Mouse (Mus musculus): ENCODE results near the gene Sgtb.

Sgtb gene

DNA sequence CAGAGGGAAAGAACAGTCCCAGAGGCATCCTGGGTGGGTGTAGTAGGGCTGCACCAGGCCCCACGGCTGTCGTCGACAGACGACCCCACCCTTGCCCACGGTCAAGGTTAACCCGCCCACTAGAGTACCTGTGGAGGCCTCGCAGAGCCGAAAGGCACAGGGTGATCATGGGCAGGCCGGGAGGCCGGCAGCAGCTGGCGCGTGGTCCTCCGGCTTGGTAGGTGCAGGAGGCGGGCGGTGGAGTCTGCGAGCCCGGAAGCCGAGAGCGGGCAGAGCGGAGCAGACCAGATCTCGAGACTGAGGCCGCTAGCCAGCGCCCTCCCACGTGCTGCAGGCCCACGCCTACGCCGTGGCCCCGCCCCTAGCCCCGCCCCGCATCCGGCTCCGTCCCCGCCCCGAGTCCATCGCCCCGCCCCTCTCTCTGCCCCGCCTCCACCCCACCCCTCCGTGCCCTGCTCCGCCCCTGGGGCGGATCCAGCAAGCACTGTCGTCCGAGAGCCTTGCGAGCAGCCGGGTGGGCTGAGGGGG is at the start of gene Sgtb, which contains the start of gene Nln:
Sgtb (plus strand) TSS at position 454 of the 528 bp plus-strand sequence.
Nln (minus strand) TSS at position 327 of the 528 bp plus-strand sequence.
- peak; percentile 92 for DNase-seq

DNA sequence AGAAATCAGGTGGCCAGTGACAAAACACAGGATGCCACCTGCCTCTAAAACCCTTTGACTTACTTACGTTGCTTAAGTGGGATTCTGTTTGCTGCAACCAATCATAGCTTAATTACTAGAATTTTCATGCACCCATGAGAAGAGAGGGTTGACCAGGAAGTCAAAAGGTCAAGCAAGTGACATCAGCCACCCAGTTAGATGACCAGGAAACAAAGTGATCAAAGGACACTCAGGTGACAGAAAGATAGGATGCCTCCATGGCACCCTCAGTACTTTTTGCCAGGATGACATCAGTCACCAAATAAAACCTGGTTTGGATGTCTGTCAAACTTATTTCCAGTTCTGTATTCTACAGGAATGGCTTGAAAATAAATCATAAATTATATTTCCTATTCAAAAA is 49.3 kb upstream of the Sgtb start:
- DNase-seq, result no peak

DNA sequence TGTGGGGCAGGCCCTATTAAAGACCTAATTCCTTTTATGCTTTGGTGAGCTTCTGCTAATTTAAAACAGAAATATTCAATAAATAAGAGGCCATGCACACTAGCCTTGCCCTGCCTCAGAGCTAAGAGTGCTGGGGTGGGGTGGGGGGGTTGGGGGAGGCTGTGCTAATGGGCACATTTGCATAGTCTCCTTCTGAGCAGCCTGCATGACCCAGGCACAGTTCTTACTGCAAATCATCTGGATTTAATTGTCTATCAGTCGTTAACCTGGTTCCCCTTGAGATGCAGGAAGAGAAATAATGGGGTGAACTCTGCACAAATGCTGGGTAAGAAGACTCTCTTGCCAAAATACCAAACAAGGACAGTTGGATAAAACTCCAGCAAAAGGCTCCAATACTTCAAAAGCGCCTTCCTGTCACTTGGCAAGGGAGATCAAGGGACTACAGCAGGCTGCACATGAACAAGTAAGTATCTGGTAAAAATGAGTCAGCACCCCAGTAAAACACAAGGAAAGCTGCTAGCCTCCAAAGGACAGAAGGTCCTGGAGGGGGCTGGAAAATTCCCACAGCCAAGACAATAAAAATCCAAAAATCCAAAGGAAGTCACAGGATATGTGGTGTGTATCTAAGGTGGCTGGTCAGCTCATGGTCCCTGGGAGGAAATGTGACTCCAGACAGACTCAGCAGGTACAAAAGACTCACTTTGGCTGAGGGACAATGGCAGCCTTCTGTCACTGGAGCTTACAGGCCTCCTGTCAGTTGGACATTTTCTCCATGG is 47.4 kb upstream of the Sgtb start:
- DNase-seq, result no peak

DNA sequence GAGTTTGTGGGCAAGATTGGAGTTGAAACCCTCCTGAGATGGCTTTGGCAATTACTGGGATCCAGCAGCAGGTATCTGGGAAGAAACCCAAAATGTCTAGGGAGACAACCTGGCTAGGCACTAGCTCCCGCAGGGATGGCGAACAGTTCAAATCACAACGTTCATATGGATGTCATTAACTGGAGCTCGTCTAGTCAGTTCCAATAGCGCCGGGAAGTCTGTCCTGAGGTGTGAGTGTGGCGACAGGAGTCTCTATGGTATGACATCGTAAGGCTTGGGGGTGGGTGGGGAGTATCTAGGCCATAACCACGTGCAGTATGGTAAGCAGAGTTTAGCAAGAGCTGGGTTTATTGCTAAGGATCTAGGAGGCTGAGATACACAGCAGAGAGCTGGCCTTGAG is 46.5 kb upstream of the Sgtb start:
- DNase-seq, result no peak

DNA sequence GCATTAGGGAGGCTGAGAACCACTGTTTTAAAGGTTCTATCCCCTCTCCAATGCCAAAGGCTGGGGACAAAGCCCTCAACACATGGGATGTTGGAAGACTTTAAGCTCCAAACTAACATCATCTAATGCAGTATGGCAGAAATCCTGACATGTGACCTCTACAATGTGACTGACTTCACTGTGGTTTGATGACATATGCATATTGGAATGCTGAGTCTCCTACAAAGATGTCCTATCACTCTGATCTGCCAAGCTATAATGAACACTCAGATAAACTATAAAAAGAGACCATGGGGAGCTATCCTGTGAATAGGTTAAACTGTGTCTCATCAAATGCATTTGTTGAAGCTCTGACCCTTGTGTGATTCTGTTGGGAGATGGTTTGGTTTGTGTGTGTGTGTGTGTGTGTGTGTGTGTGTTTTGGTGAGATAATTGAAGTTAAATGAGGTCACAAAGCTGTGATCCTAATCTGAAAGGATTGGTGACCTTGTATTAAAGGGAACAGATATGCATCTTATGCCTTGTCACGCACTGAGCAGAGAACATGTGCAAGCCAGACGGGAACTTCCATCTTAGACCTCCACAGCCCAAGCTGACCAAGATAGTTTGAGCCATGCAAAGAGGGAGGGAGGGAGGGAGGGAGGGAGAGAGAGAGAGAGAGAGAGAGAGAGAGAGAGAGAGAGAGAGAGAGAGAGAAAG is 43.7 kb upstream of the Sgtb start:
- DNase-seq, result no peak

GRCm38 (mm10) chr13:104069216-104069615 is 40.3 kb upstream of the Sgtb start:
- no peak for DNase-seq

DNA sequence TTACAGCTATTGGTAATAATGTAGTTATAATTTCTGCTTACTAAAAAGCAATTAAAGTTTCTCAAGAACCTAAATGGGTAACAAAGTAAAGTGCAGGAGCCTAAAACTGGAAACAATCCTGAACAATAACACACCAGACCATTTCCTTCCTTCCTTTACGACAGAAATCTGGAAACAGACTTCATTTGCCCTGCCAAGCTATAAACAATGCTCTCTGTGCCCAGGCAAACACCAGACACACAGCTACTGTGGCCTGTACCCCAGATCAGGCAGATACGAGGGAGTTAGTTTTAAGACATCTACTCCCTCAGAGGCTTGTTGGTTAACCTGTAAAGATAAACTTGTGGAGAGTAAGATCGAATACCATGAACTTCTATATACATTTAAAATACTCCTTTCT is 38.8 kb upstream of the Sgtb start:
- no peak for DNase-seq

- DNase-seq, result no peak
These were observed 37.2 kb upstream of the Sgtb start for GRCm38 (mm10) chr13:104072351-104072750.

DNA sequence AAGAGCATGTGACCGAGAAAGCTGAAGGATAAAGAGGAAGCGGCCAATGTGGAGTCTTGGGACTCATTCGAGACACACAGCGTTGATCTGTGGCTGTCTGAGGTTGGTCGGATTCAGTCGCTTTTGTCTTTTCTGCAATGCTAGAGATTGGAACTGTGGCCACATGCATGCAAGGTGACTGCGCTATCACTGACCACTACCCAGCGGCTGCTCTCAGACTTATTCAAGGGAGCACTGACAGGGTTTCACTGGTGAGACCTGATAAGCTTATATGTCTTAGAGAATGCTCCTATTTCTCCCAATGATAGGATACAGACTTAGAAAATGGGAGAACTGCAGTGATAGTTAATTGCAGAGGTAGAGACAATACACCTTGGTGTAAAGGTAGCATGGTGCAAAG is 35.3 kb upstream of the Sgtb start:
- DNase-seq, result no peak

GRCm38 (mm10) chr13:104074731-104075130 is 34.8 kb upstream of the Sgtb start:
- peak; percentile 9 for DNase-seq

GRCm38 (mm10) chr13:104076993-104077392 is 32.5 kb upstream of the Sgtb start:
- no peak for DNase-seq

GRCm38 (mm10) chr13:104082504-104082903 is 27.0 kb upstream of the Sgtb start:
- DNase-seq, result no peak

GRCm38 (mm10) chr13:104084600-104084999 is 24.9 kb upstream of the Sgtb start:
- DNase-seq, result no peak

DNA sequence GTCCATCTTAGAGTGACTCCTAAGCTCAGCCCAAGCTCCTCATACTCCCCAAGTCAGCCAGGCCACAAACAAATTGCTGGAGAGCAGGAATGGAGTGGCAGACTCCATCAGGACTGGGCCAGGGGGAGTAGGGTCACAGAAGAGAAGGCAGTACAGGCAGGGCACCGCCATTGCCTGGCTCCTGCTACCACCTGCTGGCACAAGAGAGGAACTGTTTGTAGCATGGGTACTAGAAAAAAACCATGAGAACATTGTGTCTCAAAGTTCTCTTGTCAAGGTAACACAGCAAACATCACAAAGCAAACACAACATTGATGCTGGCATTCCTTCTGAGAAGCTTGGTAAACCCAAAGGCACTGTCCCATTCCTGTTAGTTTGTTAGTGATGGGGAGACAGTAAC is 20.2 kb upstream of the Sgtb start:
- peak; percentile 38 for DNase-seq

DNA sequence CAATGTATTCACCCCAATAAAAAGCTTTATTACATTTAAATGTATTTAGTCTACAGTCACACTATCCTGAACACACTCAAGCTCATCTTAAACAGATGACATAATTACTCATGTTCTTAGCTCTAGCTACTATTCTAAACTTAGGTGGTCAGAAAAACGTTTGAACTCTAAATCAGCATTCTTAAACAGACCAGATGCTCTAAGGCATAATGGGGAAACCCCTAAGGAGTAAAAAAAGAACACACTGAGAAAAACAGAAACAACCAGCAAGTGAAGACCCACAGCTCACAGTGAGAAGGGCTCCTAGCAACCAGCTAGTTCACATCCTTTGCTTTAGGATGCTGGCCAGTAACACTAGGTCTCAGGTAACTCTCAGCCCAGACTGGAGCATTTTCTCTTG is 17.8 kb upstream of the Sgtb start:
- no peak for DNase-seq

DNA sequence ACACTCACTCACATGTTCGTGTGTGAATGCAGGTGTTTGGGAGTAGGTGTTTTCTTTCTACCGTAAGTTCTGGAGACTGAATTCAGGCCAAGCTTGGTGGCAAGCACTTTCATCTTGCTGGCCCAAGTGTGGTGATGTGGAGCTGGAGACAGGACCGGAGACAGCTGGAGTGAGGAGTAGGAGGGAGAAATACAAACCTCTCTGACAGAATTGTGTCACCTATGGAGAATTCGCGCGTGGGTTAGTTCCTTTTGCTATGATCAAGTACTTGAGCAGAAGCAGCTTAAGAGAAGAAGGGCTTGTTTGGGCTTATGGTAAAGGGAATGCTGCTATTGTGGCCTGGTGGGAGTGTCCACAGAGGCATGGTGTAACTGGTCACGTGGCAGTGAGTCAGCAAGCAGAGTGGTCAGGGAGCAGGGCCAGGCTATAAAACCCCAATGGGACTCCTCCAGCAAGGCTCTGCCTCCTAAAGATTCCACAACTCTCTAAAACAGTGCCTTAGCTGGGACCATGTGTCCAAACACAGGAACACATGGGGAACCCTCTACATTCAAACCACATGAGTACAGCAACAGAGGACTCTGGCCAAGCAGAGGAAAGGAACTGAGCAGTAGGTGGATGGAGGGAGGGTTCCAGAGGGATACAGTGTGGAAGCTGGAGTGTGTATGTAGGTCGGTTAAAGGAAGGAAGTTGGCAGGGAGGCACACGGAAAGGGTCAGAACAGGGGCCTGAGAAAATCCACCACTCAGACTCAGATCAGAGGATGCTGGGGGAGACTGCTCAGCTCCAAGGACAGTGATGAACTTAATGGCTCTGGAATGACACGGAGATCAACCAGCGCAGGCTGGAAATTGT is 14.8 kb upstream of the Sgtb start:
- peak; percentile 23 for DNase-seq

DNA sequence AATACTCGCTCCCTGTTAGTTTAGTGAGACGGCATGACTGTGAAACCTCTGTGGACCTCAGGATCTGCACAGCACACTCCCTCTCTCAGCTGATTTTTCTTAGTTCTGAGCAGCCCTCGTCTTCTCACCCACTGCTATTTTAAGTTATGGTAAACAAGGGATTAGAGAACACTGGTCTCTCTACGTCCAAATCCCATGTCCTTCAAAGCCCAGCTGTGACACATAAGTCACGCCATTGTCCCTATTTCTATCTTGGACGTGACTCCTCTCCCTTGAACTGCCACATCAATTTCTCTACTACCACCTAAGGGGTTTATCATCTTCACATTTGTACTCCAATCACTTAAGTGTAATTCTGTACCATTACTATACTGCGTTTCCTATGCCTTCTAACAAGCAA is 13.6 kb upstream of the Sgtb start:
- DNase-seq, result no peak

DNA sequence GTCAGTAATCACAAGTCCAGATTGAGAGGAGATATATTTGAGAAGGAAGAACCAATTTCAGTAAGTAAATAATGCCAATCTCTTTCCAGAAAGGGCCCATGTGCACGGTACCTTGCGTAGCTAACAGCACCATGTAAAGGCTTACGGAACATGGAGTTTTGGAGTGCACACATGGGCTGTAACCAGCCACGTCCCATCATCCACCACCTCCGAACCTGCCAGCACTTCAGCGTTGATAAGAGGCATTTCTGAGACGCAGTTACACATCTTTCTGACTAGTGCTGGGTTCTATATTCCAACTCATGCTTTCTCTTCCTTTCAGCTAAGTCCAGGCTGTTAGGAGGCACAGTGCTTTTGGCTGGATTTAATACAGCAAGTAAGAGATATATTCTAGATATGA is 12.4 kb upstream of the Sgtb start:
- DNase-seq, result no peak

- no peak for DNase-seq
These were observed 9.1 kb upstream of the Sgtb start for GRCm38 (mm10) chr13:104100416-104100815.

DNA sequence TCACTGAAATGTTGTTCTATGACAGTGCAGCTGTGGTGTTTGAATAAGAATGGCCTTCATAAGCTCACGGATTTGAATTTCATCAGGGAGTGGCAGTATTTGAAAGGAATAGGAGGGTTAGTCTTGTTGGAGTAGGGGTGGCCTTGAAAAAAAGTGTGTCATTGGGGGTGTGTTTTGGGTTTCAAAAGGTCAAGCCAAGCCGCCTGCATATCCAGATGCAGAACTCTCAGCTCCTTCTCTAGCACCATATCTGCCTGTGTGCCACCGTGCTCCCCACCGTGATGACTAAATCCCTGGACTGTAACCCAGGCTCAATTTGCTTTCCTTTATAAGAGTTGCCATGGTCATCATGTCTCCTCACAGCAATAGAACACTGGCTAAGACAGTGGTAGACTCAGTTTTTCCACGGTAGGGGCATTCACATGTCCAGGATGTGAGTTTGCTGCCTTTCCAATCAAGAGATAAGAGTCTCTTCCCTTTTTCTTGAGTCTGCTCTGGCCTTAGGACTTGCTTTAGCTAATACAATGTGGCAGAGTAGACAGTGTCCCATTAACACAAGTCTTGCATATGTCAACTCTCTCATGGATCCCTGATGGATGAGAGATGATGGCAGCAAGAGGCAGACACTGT is 7.8 kb upstream of the Sgtb start:
- DNase-seq, result no peak

- no peak for DNase-seq
These were observed 772 bp upstream of the Sgtb start for GRCm38 (mm10) chr13:104108651-104109287.

Data from liver (tissue).